Mouse (Mus musculus) limb, embryonic 15.5 days (tissue): ENCODE measurements around the gene Gm11077. TPM values are rescaled to one million over a fixed set of nuclear protein-coding genes. Genes with fewer than 3 reads are reported as not detected.

Experiments used
- ATAC-seq: fragments of 200-750 bp; cut with Nextera tagmentation; 2 replicates; pipeline ENCODE4 v1.8.0; 2017; ENCODE audit warnings: low read depth, moderate TSS enrichment; ENCODE audit not compliant: insufficient number of reproducible peaks, low FRiP score, low TSS enrichment
- H3K27ac ChIP-seq: fragments of 300-500 bp; sonication (generic); 2 replicates; pipeline ENCODE4 v1.5.1; 2015; ENCODE audit warnings: moderate library complexity, mild to moderate bottlenecking, inconsistent platforms
- H3K27me3 ChIP-seq: fragments of 300-500 bp; sonication (generic); 2 replicates; pipeline ENCODE4 v1.6.1; 2015; ENCODE audit warnings: inconsistent platforms
- H3K36me3 ChIP-seq: fragments of 300-500 bp; sonication (generic); 2 replicates; pipeline ENCODE4 v1.6.1; 2015; ENCODE audit warnings: inconsistent platforms
- H3K4me1 ChIP-seq: fragments of 300-500 bp; sonication (generic); 2 replicates; pipeline ENCODE4 v1.6.1; 2015; ENCODE audit warnings: inconsistent platforms
- H3K4me2 ChIP-seq: fragments of 300-500 bp; sonication (generic); 2 replicates; pipeline ENCODE4 v1.6.1; 2015; ENCODE audit warnings: mild to moderate bottlenecking, inconsistent platforms
- H3K4me3 ChIP-seq: fragments of 300-500 bp; sonication (generic); 2 replicates; pipeline ENCODE4 v1.5.1; 2015; ENCODE audit warnings: mild to moderate bottlenecking, inconsistent platforms
- H3K9ac ChIP-seq: fragments of 300-500 bp; sonication (generic); 2 replicates; pipeline ENCODE4 v1.6.1; 2015; ENCODE audit warnings: inconsistent platforms
- H3K9me3 ChIP-seq: fragments of 300-500 bp; sonication (generic); 2 replicates; pipeline ENCODE4 v1.6.1; 2016; ENCODE audit warnings: inconsistent platforms
- WGBS: fragments of 180-500 bp; shearing (Covaris S2); methylation state at CpG from one replicate; pipeline ENCODE4 v1.1.7; 2015; 5-methylcytosine and 5-hydroxymethylcytosine counted together
- polyA plus RNA-seq: library from polyadenylated mRNA; unstranded; fragments of >200 nt; fragmentation: Nextera tagmentation; extraction: Ambion mirVana; gene quantifications from 2 replicates; pipeline ENCODE4 v1.2.1, GENCODE M21; 2015

The Gm11077 gene
- polyA plus RNA-seq, 1 experiment from 2014 or later: not detected

DNA sequence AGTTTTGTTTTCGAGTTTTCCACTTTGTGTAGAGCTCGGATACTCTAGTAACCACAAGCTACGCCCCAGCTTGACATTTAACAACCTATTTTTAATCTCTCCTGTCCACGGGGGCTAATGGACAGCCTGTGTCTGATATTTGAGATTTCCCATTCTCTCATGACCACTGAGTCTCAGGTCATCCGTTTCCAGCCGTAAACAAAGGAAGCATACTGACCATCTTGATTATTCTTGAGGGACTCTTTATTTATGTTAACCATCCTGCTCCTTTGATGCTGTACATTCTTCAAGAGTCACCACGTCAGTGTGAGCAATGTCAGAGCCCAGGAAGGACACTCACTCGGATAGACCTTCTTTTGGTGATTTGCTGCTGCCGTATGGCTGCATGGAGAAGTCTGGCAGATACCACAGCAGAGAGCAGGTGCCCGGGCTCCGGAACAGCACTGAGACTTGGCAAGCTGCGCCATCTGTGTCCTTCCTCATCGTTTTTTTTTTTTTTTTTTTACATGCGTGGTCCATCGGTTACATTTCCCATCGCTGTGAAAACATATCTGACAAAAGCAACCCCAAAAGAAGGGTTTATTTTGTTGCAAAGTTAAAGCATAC, 70.5 kb downstream of the Gm11077 start:
- Histone ChIP-seq H3K4me2 (no peak overlapping the region), H3K4me1 (no peaks in the 10 kb centered on the region), H3K4me3 (no peak overlapping the region), H3K9me3 (no peaks in the 10 kb centered on the region), H3K27ac (no peak overlapping the region), H3K9ac (no peak overlapping the region), H3K27me3 (no peaks in the 10 kb centered on the region), H3K36me3 (no peaks in the 10 kb centered on the region)
- ATAC-seq: no peak
- WGBS: 87% methylated on average over 16 of the region's 16 CpGs

DNA sequence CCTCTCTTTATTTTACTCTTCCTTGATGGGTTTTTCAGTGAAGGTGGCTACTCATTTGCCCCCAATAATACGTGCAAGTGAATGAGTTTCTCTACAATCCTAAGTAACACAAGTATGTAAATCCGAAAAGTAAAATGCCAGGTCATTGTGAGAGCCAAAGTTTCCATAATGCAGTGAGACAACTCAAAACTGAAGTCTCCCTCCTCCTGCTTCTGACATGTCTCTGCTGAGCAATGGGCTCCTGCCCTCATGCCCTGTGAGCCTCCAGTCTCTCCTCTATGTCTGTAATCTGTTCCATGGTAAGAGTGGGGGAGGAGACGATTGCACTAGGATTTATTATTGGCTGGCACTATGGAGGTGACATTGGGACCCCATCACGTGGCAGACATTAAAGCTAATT, 71.5 kb downstream of the Gm11077 start:
- H3K9me3 ChIP-seq: no peaks in the 10 kb centered on the region
- H3K27ac ChIP-seq: no peak overlapping the region
- H3K4me3 ChIP-seq: no peak overlapping the region
- WGBS: 84% methylated on average over 4 of the region's 4 CpGs
- H3K9ac ChIP-seq: no peak overlapping the region
- no peaks in the 10 kb centered on the region for H3K36me3 ChIP-seq
- no peak overlapping the region for H3K4me2 ChIP-seq
- ATAC-seq: no peak
- H3K27me3 ChIP-seq: no peaks in the 10 kb centered on the region
- H3K4me1 ChIP-seq: no peaks in the 10 kb centered on the region

Other genes with a start within 250 kb of the Gm11077 start
- 14.4 and 17.1 TPM in 2 replicates for gene Aebp2, start 106.6 kb upstream of the Gm11077 start, polyA plus RNA-seq